Mouse (Mus musculus): ENCODE measurements around the gene Hist1h2br.
"Not testable (repeated sequence)": the region's sequence is repeated elsewhere in the genome, so short reads cannot be mapped to it uniquely, and the experiment has no call there.

Gene Hist1h2br

GRCm38 (mm10) chr13:21833461-21833860, at the start of gene Hist1h2br, which contains the start of gene Hist1h2ap:
TSS of gene Hist1h2br (plus strand) at chr13:21833743.
TSS of gene Hist1h2ap (minus strand) at chr13:21833507.
- not testable (repeated sequence) for DNase-seq (ENCODE audit: low spot score)

GRCm38 (mm10) chr13:21784311-21784710, 49.2 kb upstream of the Hist1h2br start:
- DNase-seq (ENCODE audit: low spot score): no peak

GRCm38 (mm10) chr13:21786189-21786898, 47.2 kb upstream of the Hist1h2br start:
- no peak for DNase-seq (ENCODE audit: low spot score)

GRCm38 (mm10) chr13:21786899-21787629, 46.5 kb upstream of the Hist1h2br start, which contains the start of the genes Hist1h2an and Hist1h2bp:
TSS of gene Hist1h2an (minus strand) at chr13:21787218.
TSS of gene Hist1h2bp (plus strand) at chr13:21787461.
- DNase-seq (ENCODE audit: low spot score): peak; percentile 85

GRCm38 (mm10) chr13:21787760-21788593, 45.6 kb upstream of the Hist1h2br start:
- no peak for DNase-seq (ENCODE audit: low spot score)

- DNase-seq (ENCODE audit: low spot score): no peak
Measured at GRCm38 (mm10) chr13:21789925-21790324, 43.6 kb upstream of the Hist1h2br start.

GRCm38 (mm10) chr13:21790601-21791283, 42.8 kb upstream of the Hist1h2br start:
- DNase-seq (ENCODE audit: low spot score): no peak

GRCm38 (mm10) chr13:21795584-21795983, 38.0 kb upstream of the Hist1h2br start:
- no peak for DNase-seq (ENCODE audit: low spot score)

- DNase-seq (ENCODE audit: low spot score): not testable (repeated sequence)
Measured at GRCm38 (mm10) chr13:21797163-21797562, 36.4 kb upstream of the Hist1h2br start.

GRCm38 (mm10) chr13:21803058-21803457, 30.5 kb upstream of the Hist1h2br start:
- not testable (repeated sequence) for DNase-seq (ENCODE audit: low spot score)

GRCm38 (mm10) chr13:21810073-21810472, 23.5 kb upstream of the Hist1h2br start, which contains the start of the genes Hist1h2bq and Hist1h2ao:
TSS of gene Hist1h2bq (minus strand) at chr13:21810197.
TSS of gene Hist1h2ao (plus strand) at chr13:21810465.
- DNase-seq (ENCODE audit: low spot score): not testable (repeated sequence)

- not testable (repeated sequence) for DNase-seq (ENCODE audit: low spot score)
Measured at GRCm38 (mm10) chr13:21811074-21811473, 22.5 kb upstream of the Hist1h2br start.

GRCm38 (mm10) chr13:21811539-21811938, 22.0 kb upstream of the Hist1h2br start, which contains the start of gene Hist1h4m:
TSS of gene Hist1h4m (plus strand) at chr13:21811746.
- DNase-seq (ENCODE audit: low spot score): peak; percentile 54

GRCm38 (mm10) chr13:21812092-21812491, 21.5 kb upstream of the Hist1h2br start:
- not testable (repeated sequence) for DNase-seq (ENCODE audit: low spot score)

GRCm38 (mm10) chr13:21820082-21820890, 13.3 kb upstream of the Hist1h2br start:
- DNase-seq (ENCODE audit: low spot score): not testable (repeated sequence)

- no peak for DNase-seq (ENCODE audit: low spot score)
Measured at GRCm38 (mm10) chr13:21828511-21828910, 5.0 kb upstream of the Hist1h2br start.

GRCm38 (mm10) chr13:21830344-21830743, 3.2 kb upstream of the Hist1h2br start:
- no peak for DNase-seq (ENCODE audit: low spot score)

- peak; percentile 35 for DNase-seq (ENCODE audit: low spot score)
Measured at GRCm38 (mm10) chr13:21831418-21832394, 1.8 kb upstream of the Hist1h2br start, which contains the start of gene Hist1h4n. TSS of gene Hist1h4n (minus strand) at chr13:21832196.

GRCm38 (mm10) chr13:21840508-21840907, 7.0 kb downstream of the Hist1h2br start:
- not testable (repeated sequence) for DNase-seq (ENCODE audit: low spot score)
